Mouse (Mus musculus): Measurements from ENCODE around the gene Arhgef40. TPM values are rescaled to one million over a fixed set of nuclear protein-coding genes. Genes with fewer than 3 reads are reported as not detected.

Gene Arhgef40
- total RNA-seq, 2 experiments from 2014 or later: 16.2 to 20.5 TPM

GRCm38 (mm10) chr14:51996866-51997265 lies 12.3 kb downstream of the Arhgef40 start:
- no peak for ATAC-seq (replicated peaks; ENCODE audit: low FRiP score, poor library complexity, severe bottlenecking)

- no peak for ATAC-seq (replicated peaks; ENCODE audit: low FRiP score, poor library complexity, severe bottlenecking)
These were observed 13.0 kb downstream of the Arhgef40 start for GRCm38 (mm10) chr14:51997483-51997882.

GRCm38 (mm10) chr14:52003981-52004495 lies 19.5 kb downstream of the Arhgef40 start:
- no peak for ATAC-seq (replicated peaks; ENCODE audit: low FRiP score, poor library complexity, severe bottlenecking)

- no peak for ATAC-seq (replicated peaks; ENCODE audit: low FRiP score, poor library complexity, severe bottlenecking)
These were observed 20.6 kb downstream of the Arhgef40 start for GRCm38 (mm10) chr14:52005141-52005540.

GRCm38 (mm10) chr14:52005616-52006015 lies 21.1 kb downstream of the Arhgef40 start:
- ATAC-seq (replicated peaks; ENCODE audit: low FRiP score, poor library complexity, severe bottlenecking): no peak

- no peak for ATAC-seq (replicated peaks; ENCODE audit: low FRiP score, poor library complexity, severe bottlenecking)
These were observed 21.7 kb downstream of the Arhgef40 start for GRCm38 (mm10) chr14:52006241-52006640.

GRCm38 (mm10) chr14:52006771-52007170 lies 22.3 kb downstream of the Arhgef40 start:
- no peak for ATAC-seq (replicated peaks; ENCODE audit: low FRiP score, poor library complexity, severe bottlenecking)

GRCm38 (mm10) chr14:52008321-52009203 lies 24.0 kb downstream of the Arhgef40 start:
- peak; percentile 94 for ATAC-seq (replicated peaks; ENCODE audit: low FRiP score, poor library complexity, severe bottlenecking)

GRCm38 (mm10) chr14:52009361-52009760 lies 24.8 kb downstream of the Arhgef40 start:
- ATAC-seq (replicated peaks; ENCODE audit: low FRiP score, poor library complexity, severe bottlenecking): no peak

GRCm38 (mm10) chr14:52009841-52010240 lies 25.3 kb downstream of the Arhgef40 start:
- ATAC-seq (replicated peaks; ENCODE audit: low FRiP score, poor library complexity, severe bottlenecking): no peak

GRCm38 (mm10) chr14:52010446-52011111 lies 26.1 kb downstream of the Arhgef40 start:
- ATAC-seq (replicated peaks; ENCODE audit: low FRiP score, poor library complexity, severe bottlenecking): no peak

GRCm38 (mm10) chr14:52011683-52012082 lies 27.2 kb downstream of the Arhgef40 start:
- ATAC-seq (replicated peaks; ENCODE audit: low FRiP score, poor library complexity, severe bottlenecking): no peak

- no peak for ATAC-seq (replicated peaks; ENCODE audit: low FRiP score, poor library complexity, severe bottlenecking)
These were observed 27.6 kb downstream of the Arhgef40 start for GRCm38 (mm10) chr14:52012085-52012484.

GRCm38 (mm10) chr14:52012553-52012952 lies 28.0 kb downstream of the Arhgef40 start:
- no peak for ATAC-seq (replicated peaks; ENCODE audit: low FRiP score, poor library complexity, severe bottlenecking)

- no peak for ATAC-seq (replicated peaks; ENCODE audit: low FRiP score, poor library complexity, severe bottlenecking)
These were observed 28.6 kb downstream of the Arhgef40 start for GRCm38 (mm10) chr14:52013021-52013610.

GRCm38 (mm10) chr14:52013771-52014219 lies 29.3 kb downstream of the Arhgef40 start:
- no peak for ATAC-seq (replicated peaks; ENCODE audit: low FRiP score, poor library complexity, severe bottlenecking)

GRCm38 (mm10) chr14:52014271-52014760 lies 29.8 kb downstream of the Arhgef40 start:
- no peak for ATAC-seq (replicated peaks; ENCODE audit: low FRiP score, poor library complexity, severe bottlenecking)

GRCm38 (mm10) chr14:52014761-52015311 lies 30.3 kb downstream of the Arhgef40 start:
- ATAC-seq (replicated peaks; ENCODE audit: low FRiP score, poor library complexity, severe bottlenecking): no peak

- ATAC-seq (replicated peaks; ENCODE audit: low FRiP score, poor library complexity, severe bottlenecking): no peak
These were observed 31.1 kb downstream of the Arhgef40 start, which contains the start of gene Tmem253 for GRCm38 (mm10) chr14:52015445-52016100. TSS of gene Tmem253 (plus strand) at chr14:52015658.

All from erythroid progenitor cell, adult 5-6 weeks (primary cell).